In the genomic region with DNA sequence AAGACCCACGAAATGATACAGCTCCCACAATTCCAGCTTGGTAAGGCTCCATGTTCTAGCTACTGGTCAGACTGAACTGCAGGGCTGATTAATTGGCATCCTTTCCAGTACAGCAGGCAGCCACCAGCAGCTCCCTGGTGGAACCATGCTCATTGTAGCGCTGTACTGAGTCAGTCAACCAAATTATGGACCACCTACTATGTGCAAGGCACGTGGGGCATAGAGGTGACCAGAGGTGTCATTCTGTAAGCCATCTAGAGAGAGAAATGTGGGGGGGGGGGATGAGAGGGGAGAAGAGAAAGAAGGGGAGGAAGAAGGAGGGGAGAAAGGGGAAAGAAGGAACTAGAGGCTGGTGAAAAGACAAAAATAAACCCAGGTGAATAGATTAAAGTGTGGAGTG, we compare ENCODE assay signal across 31 mouse cellular contexts.
"Had no signal": no experiment of that assay in that cellular context is flagged by ENCODE, and none has a peak within 500 bp of the region (broad histone marks: within the 10 kb centered on the region; RNA-seq: fewer than 3 reads in every experiment).

No protein-coding gene starts in this region.

- H3K9ac ChIP-seq: heart, embryonic 12.5 days; heart, embryonic 13.5 days; heart, embryonic 15.5 days; hindbrain, embryonic 12.5 days; hindbrain, embryonic 13.5 days; hindbrain, embryonic 14.5 days; hindbrain, embryonic 15.5 days; intestine, embryonic 15.5 days; kidney, embryonic 15.5 days had no signal

- H3K4me2 ChIP-seq: heart, embryonic 11.5 days; heart, embryonic 12.5 days; heart, embryonic 13.5 days; heart, embryonic 15.5 days; hindbrain, embryonic 12.5 days; hindbrain, embryonic 13.5 days; hindbrain, embryonic 14.5 days; hindbrain, embryonic 15.5 days; intestine, embryonic 15.5 days; kidney, embryonic 15.5 days had no signal

- H3K9me3 ChIP-seq: heart, embryonic 12.5 days; heart, embryonic 13.5 days; heart, embryonic 15.5 days; hindbrain, embryonic 10.5 days; hindbrain, embryonic 12.5 days; hindbrain, embryonic 13.5 days; hindbrain, embryonic 15.5 days; intestine, embryonic 15.5 days; kidney, embryonic 15.5 days had no signal

- H3K27ac ChIP-seq: heart, embryonic 13.5 days; heart, embryonic 15.5 days; hindbrain, embryonic 10.5 days; hindbrain, embryonic 12.5 days; hindbrain, embryonic 13.5 days; hindbrain, embryonic 14.5 days; hindbrain, embryonic 15.5 days; hindbrain, postnatal 0 days; intestine, embryonic 15.5 days; kidney, embryonic 15.5 days; kidney, postnatal 0 days; layer of hippocampus, adult 2 months; left cerebral cortex, adult 2 months had no signal

- DNase-seq: heart, postnatal 10 days; heart, postnatal 14 days; heart, postnatal 36 days; heart, postnatal 4 days; kidney, adult 11 months; kidney, adult 18-20 months; kidney, adult 2 months; kidney, adult 8-10 months; kidney, adult 9 months; kidney, postnatal 10 days; kidney, postnatal 14 days; kidney, postnatal 25 days; kidney, postnatal 36 days; kidney, postnatal 4 days; layer of hippocampus, adult 9-11 months; layer of hippocampus, postnatal 36 days had no signal

- H3K36me3 ChIP-seq: heart, embryonic 12.5 days; heart, embryonic 13.5 days; heart, embryonic 15.5 days; hindbrain, embryonic 10.5 days; hindbrain, embryonic 12.5 days; hindbrain, embryonic 13.5 days; hindbrain, embryonic 15.5 days; intestine, embryonic 15.5 days; kidney, embryonic 15.5 days had no signal

- H3K27me3 ChIP-seq: heart, embryonic 12.5 days; heart, embryonic 13.5 days; heart, embryonic 15.5 days; hindbrain, embryonic 12.5 days; hindbrain, embryonic 13.5 days; hindbrain, embryonic 15.5 days; intestine, embryonic 15.5 days; kidney, embryonic 15.5 days had no signal

- H3K4me3 ChIP-seq: heart, embryonic 12.5 days; heart, embryonic 13.5 days; heart, embryonic 15.5 days; hindbrain, embryonic 10.5 days; hindbrain, embryonic 12.5 days; hindbrain, embryonic 13.5 days; hindbrain, embryonic 15.5 days; intestine, embryonic 15.5 days; kidney, embryonic 15.5 days; layer of hippocampus, adult 2 months; left cerebral cortex, adult 2 months had no signal
